Mouse (Mus musculus) embryonic facial prominence, embryonic 11.5 days (tissue): ENCODE results near the gene Pirb. TPM values are rescaled to one million over a fixed set of nuclear protein-coding genes. Genes with fewer than 3 reads are reported as not detected.
A peak's percentile ranks its signal among the peaks of the same experiment; 100 is the strongest.
"Not testable (repeated sequence)": the region's sequence is repeated elsewhere in the genome, so short reads cannot be mapped to it uniquely, and the experiment has no call there.

Experiments used
- ATAC-seq: fragments of 200-750 bp; cut with Nextera tagmentation; replicated peaks from 2 replicates; pipeline ENCODE4 v1.8.0; 2017; ENCODE audit warnings: low read depth; ENCODE audit not compliant: insufficient number of reproducible peaks, low FRiP score, low TSS enrichment
- DNase-seq: peaks from one replicate; pipeline ENCODE4 v3.0.0-alpha.2; 2015; ENCODE audit warnings: low spot score
- H3K27ac ChIP-seq: fragments of 300-500 bp; sonication (generic); replicated peaks from 2 replicates; pipeline ENCODE4 v1.5.1; 2014; ENCODE audit warnings: mild to moderate bottlenecking, low read depth, low read length, control low read depth
- H3K27me3 ChIP-seq: fragments of 300-500 bp; sonication (generic); 2 replicates; pipeline ENCODE4 v1.6.1; 2014; ENCODE audit warnings: mild to moderate bottlenecking, low read length, moderate library complexity, mixed read lengths; ENCODE audit not compliant: control insufficient read depth, insufficient read depth
- H3K36me3 ChIP-seq: fragments of 300-500 bp; sonication (generic); replicated peaks from 2 replicates; pipeline ENCODE4 v1.6.1; 2014; ENCODE audit warnings: low read depth, mild to moderate bottlenecking, low read length, moderate library complexity, mixed read lengths; ENCODE audit not compliant: control insufficient read depth, insufficient read depth
- H3K4me1 ChIP-seq: fragments of 300-500 bp; sonication (generic); 2 replicates; pipeline ENCODE4 v1.6.1; 2014; ENCODE audit warnings: low read length, mixed read lengths; ENCODE audit not compliant: control insufficient read depth, insufficient read depth
- H3K4me2 ChIP-seq: fragments of 300-500 bp; sonication (generic); 2 replicates; pipeline ENCODE4 v1.6.1; 2014; ENCODE audit warnings: low read depth, mild to moderate bottlenecking, control low read depth, low read length, moderate library complexity
- H3K4me3 ChIP-seq: fragments of 300-500 bp; sonication (generic); 2 replicates; pipeline ENCODE4 v1.5.1; 2014; ENCODE audit warnings: low read depth, low read length, control low read depth
- H3K9ac ChIP-seq: fragments of 300-500 bp; sonication (generic); replicated peaks from 2 replicates; pipeline ENCODE4 v1.6.1; 2014; ENCODE audit warnings: mild to moderate bottlenecking, control low read depth, low read length
- H3K9me3 ChIP-seq: fragments of 300-500 bp; sonication (generic); replicated peaks from 2 replicates; pipeline ENCODE4 v1.6.1; 2016; ENCODE audit warnings: mild to moderate bottlenecking, low read length, inconsistent platforms, mixed read lengths; ENCODE audit not compliant: control insufficient read depth
- WGBS: fragments of 180-500 bp; shearing (Covaris S2); extraction: QIAGEN DNeasy Blood & Tissue Kit; methylation state at CpG from one replicate; pipeline ENCODE4 v1.1.7; 2014; 5-methylcytosine and 5-hydroxymethylcytosine counted together
- polyA plus RNA-seq: library from polyadenylated mRNA; unstranded; fragments of >200 nt; fragmentation: Nextera tagmentation; extraction: Ambion mirVana; gene quantifications from 2 replicates; pipeline ENCODE4 v1.2.1, GENCODE M21; 2014

Gene Pirb
- 0.10 and 0.17 TPM in 2 replicates for polyA plus RNA-seq

GRCm38 (mm10) chr7:3720268-3720667 lies at the start of gene Pirb:
Gene Pirb (minus strand): TSS chr7:3720391.
- H3K27ac ChIP-seq, H3K4me2 ChIP-seq, DNase-seq, H3K27me3 ChIP-seq, H3K9ac ChIP-seq, H3K9me3 ChIP-seq, ATAC-seq, H3K4me1 ChIP-seq, H3K36me3 ChIP-seq, H3K4me3 ChIP-seq: not testable (repeated sequence)
- WGBS = 44% methylated on average over 1 of the region's 3 CpGs

GRCm38 (mm10) chr7:3732675-3733074 lies 12.5 kb upstream of the Pirb start:
- DNase-seq, H3K4me2 ChIP-seq, H3K27me3 ChIP-seq, ATAC-seq, H3K27ac ChIP-seq, H3K4me1 ChIP-seq, H3K9ac ChIP-seq, H3K9me3 ChIP-seq, H3K36me3 ChIP-seq, H3K4me3 ChIP-seq: not testable (repeated sequence)
- WGBS = no CpG with 5 or more reads among the region's 1 CpGs

GRCm38 (mm10) chr7:3725459-3725858 lies 5.3 kb upstream of the Pirb start:
- H3K36me3 ChIP-seq, H3K4me3 ChIP-seq, H3K9me3 ChIP-seq, DNase-seq, H3K27me3 ChIP-seq, H3K4me2 ChIP-seq, H3K4me1 ChIP-seq, H3K27ac ChIP-seq, ATAC-seq, H3K9ac ChIP-seq: not testable (repeated sequence)

GRCm38 (mm10) chr7:3715249-3715648 lies 4.9 kb downstream of the Pirb start:
- ATAC-seq (no peak), DNase-seq (no peak)
- no peaks in the 10 kb centered on the region for H3K27me3 ChIP-seq
- no peaks in the 10 kb centered on the region for H3K9me3 ChIP-seq
- no peaks in the 10 kb centered on the region for H3K36me3 ChIP-seq
- 56% methylated on average over 1 of the region's 1 CpGs for WGBS
- H3K4me2 ChIP-seq = no peak overlapping the region
- no peak overlapping the region for H3K27ac ChIP-seq
- no peak overlapping the region for H3K9ac ChIP-seq
- H3K4me1 ChIP-seq = no peaks in the 10 kb centered on the region
- no peak overlapping the region for H3K4me3 ChIP-seq

GRCm38 (mm10) chr7:3712264-3712942 lies 7.8 kb downstream of the Pirb start:
- 41% methylated on average over 5 of the region's 5 CpGs for WGBS
- Histone ChIP-seq H3K27me3 (no peaks in the 10 kb centered on the region), H3K4me1 (no peaks in the 10 kb centered on the region), H3K4me2 (no peak overlapping the region), H3K4me3 (no peak overlapping the region), H3K36me3 (no peaks in the 10 kb centered on the region), H3K9me3 (no peaks in the 10 kb centered on the region), H3K27ac (no peak overlapping the region), H3K9ac (no peak overlapping the region)
- ATAC-seq (no peak), DNase-seq (no peak)

GRCm38 (mm10) chr7:3709000-3709399 lies 11.2 kb downstream of the Pirb start:
- no peak overlapping the region for H3K9ac ChIP-seq
- H3K4me2 ChIP-seq = no peak overlapping the region
- ATAC-seq (no peak), DNase-seq (no peak)
- no peak overlapping the region for H3K4me3 ChIP-seq
- H3K9me3 ChIP-seq = no peaks in the 10 kb centered on the region
- WGBS = 82% methylated on average over 1 of the region's 1 CpGs
- H3K36me3 ChIP-seq = peaks cover 4% of the 10 kb centered on the region; the same call in 1 of the 2 replicates
- no peaks in the 10 kb centered on the region for H3K27me3 ChIP-seq
- no peak overlapping the region for H3K27ac ChIP-seq
- H3K4me1 ChIP-seq = peaks cover 4% of the 10 kb centered on the region; the same call in 1 of the 2 replicates

- not testable (repeated sequence) for H3K27me3 ChIP-seq, H3K9me3 ChIP-seq, ATAC-seq, H3K9ac ChIP-seq, H3K4me2 ChIP-seq, H3K36me3 ChIP-seq, H3K27ac ChIP-seq, H3K4me1 ChIP-seq, H3K4me3 ChIP-seq, DNase-seq
- 36% methylated on average over 5 of the region's 5 CpGs for WGBS
Observed at GRCm38 (mm10) chr7:3708447-3708980, 11.7 kb downstream of the Pirb start.

GRCm38 (mm10) chr7:3707568-3708413 lies 12.4 kb downstream of the Pirb start:
- H3K4me2 ChIP-seq = no peak overlapping the region
- H3K9me3 ChIP-seq = no peaks in the 10 kb centered on the region
- peaks cover 4% of the 10 kb centered on the region; the same call in 1 of the 2 replicates for H3K36me3 ChIP-seq
- H3K4me1 ChIP-seq = peaks cover 4% of the 10 kb centered on the region; the same call in 1 of the 2 replicates
- no peak overlapping the region for H3K27ac ChIP-seq
- no peak overlapping the region for H3K9ac ChIP-seq
- WGBS = 28% methylated on average over 7 of the region's 7 CpGs
- H3K4me3 ChIP-seq = no peak overlapping the region
- DNase-seq (peak; percentile 19), ATAC-seq (no peak)
- H3K27me3 ChIP-seq = no peaks in the 10 kb centered on the region
